Mouse (Mus musculus) lung, postnatal 0 days (tissue): ENCODE measurements around the gene Olfr1100. TPM values are rescaled to one million over a fixed set of nuclear protein-coding genes. Genes with fewer than 3 reads are reported as not detected.

Experiments
- ATAC-seq: fragments of 200-750 bp; cut with Nextera tagmentation; 2 replicates; pipeline ENCODE4 v1.8.0; 2017; ENCODE audit warnings: moderate library complexity
- DNase-seq: peaks from one replicate; pipeline ENCODE4 v3.0.0-alpha.2; 2016; ENCODE audit warnings: low spot score
- H3K27ac ChIP-seq: fragments of 300-500 bp; sonication (generic); 2 replicates; pipeline ENCODE4 v1.5.1; 2014; ENCODE audit warnings: antibody characterized with exemption, mild to moderate bottlenecking, low read length, mixed read lengths
- H3K27me3 ChIP-seq: fragments of 300-500 bp; sonication (generic); replicated peaks from 2 replicates; pipeline ENCODE4 v1.6.1; 2014; ENCODE audit warnings: low read length, mixed read lengths; ENCODE audit not compliant: insufficient read depth
- H3K36me3 ChIP-seq: fragments of 300-500 bp; sonication (generic); 2 replicates; pipeline ENCODE4 v1.6.1; 2014; ENCODE audit warnings: low read length, mixed read lengths; ENCODE audit not compliant: insufficient read depth
- H3K4me1 ChIP-seq: fragments of 300-500 bp; sonication (generic); 2 replicates; pipeline ENCODE4 v1.6.1; 2014; ENCODE audit warnings: antibody characterized with exemption, low read depth, low read length, mixed read lengths; ENCODE audit not compliant: insufficient read depth
- H3K4me2 ChIP-seq: fragments of 300-500 bp; sonication (generic); replicated peaks from 2 replicates; pipeline ENCODE4 v1.6.1; 2014; ENCODE audit warnings: low read depth, mild to moderate bottlenecking, low read length, moderate library complexity, mixed read lengths
- H3K4me3 ChIP-seq: fragments of 300-500 bp; sonication (generic); 2 replicates; pipeline ENCODE4 v1.5.1; 2014; ENCODE audit warnings: low read depth, low read length
- H3K9ac ChIP-seq: fragments of 300-500 bp; sonication (generic); replicated peaks from 2 replicates; pipeline ENCODE4 v1.6.1; 2014; ENCODE audit warnings: low read depth, mild to moderate bottlenecking
- H3K9me3 ChIP-seq: fragments of 300-500 bp; sonication (generic); 2 replicates; pipeline ENCODE4 v1.6.1; 2016; ENCODE audit warnings: low read length, mixed read lengths
- CTCF ChIP-seq: IDR thresholded peaks from 2 replicates; pipeline ENCODE4 v1.5.1; 2016; ENCODE audit warnings: antibody characterized with exemption, mild to moderate bottlenecking
- EP300 ChIP-seq: IDR thresholded peaks from 2 replicates; pipeline ENCODE4 v1.6.1; 2016; ENCODE audit warnings: antibody characterized with exemption, mild to moderate bottlenecking, control low read depth
- WGBS: fragments of 180-500 bp; shearing (Covaris S2); extraction: QIAGEN DNeasy Blood & Tissue Kit; methylation state at CpG from one replicate; pipeline ENCODE4 v1.1.7; 2014; 5-methylcytosine and 5-hydroxymethylcytosine counted together
- polyA plus RNA-seq: library from polyadenylated mRNA; unstranded; fragments of >200 nt; fragmentation: Nextera tagmentation; extraction: Ambion mirVana; gene quantifications from 2 replicates; pipeline ENCODE4 v1.2.1, GENCODE M21; 2015

Gene Olfr1100
- not detected in 2 replicates for polyA plus RNA-seq

GRCm38 (mm10) chr2:86979854-86980253, at the start of gene Olfr1100:
Gene Olfr1100, minus strand, starts transcription at chr2:86979954.
- no peak within 1 kb of the TSS for H3K27ac ChIP-seq
- H3K36me3 ChIP-seq: no peaks in the 10 kb centered on the region
- WGBS: 61% methylated on average over 3 of the region's 3 CpGs
- no peaks in the 10 kb centered on the region for H3K4me1 ChIP-seq
- DNase-seq (no peak), ATAC-seq (no peak)
- H3K4me3 ChIP-seq: no peak within 1 kb of the TSS
- no peak within 1 kb of the TSS for H3K4me2 ChIP-seq
- H3K9ac ChIP-seq: no peak within 1 kb of the TSS
- TF ChIP-seq CTCF (no peak), EP300 (no peak)
- H3K27me3 ChIP-seq: no peaks in the 10 kb centered on the region
- no peaks in the 10 kb centered on the region for H3K9me3 ChIP-seq

GRCm38 (mm10) chr2:87026980-87027379, 47.2 kb upstream of the Olfr1100 start, which contains the start of gene Olfr1104:
Gene Olfr1104, minus strand, starts transcription at chr2:87027080.
- ATAC-seq: no peak
- H3K4me2 ChIP-seq: no peak within 1 kb of the TSS
- TF ChIP-seq CTCF (no peak), EP300 (no peak)
- no peaks in the 10 kb centered on the region for H3K9me3 ChIP-seq
- WGBS: 75% methylated on average over 1 of the region's 1 CpGs
- no peaks in the 10 kb centered on the region for H3K4me1 ChIP-seq
- no peak within 1 kb of the TSS for H3K4me3 ChIP-seq
- no peaks in the 10 kb centered on the region for H3K36me3 ChIP-seq
- H3K9ac ChIP-seq: no peak within 1 kb of the TSS
- no peak within 1 kb of the TSS for H3K27ac ChIP-seq
- no peak for DNase-seq
- no peaks in the 10 kb centered on the region for H3K27me3 ChIP-seq

GRCm38 (mm10) chr2:86998098-86998497, 18.3 kb upstream of the Olfr1100 start, which contains the start of gene Olfr1102:
Gene Olfr1102, plus strand, starts transcription at chr2:86998398.
- no peaks in the 10 kb centered on the region for H3K4me1 ChIP-seq
- H3K9me3 ChIP-seq: no peaks in the 10 kb centered on the region
- H3K27ac ChIP-seq: no peak within 1 kb of the TSS
- H3K9ac ChIP-seq: no peak within 1 kb of the TSS
- H3K4me2 ChIP-seq: no peak within 1 kb of the TSS
- H3K36me3 ChIP-seq: no peaks in the 10 kb centered on the region
- DNase-seq (no peak), ATAC-seq (no peak)
- H3K27me3 ChIP-seq: no peaks in the 10 kb centered on the region
- H3K4me3 ChIP-seq: no peak within 1 kb of the TSS
- TF ChIP-seq EP300: no peak
- no peak for TF ChIP-seq CTCF

- no peaks in the 10 kb centered on the region for H3K27me3 ChIP-seq
- H3K36me3 ChIP-seq: no peaks in the 10 kb centered on the region
- no peak within 1 kb of the TSS for H3K4me2 ChIP-seq
- H3K9me3 ChIP-seq: no peaks in the 10 kb centered on the region
- WGBS: 70% methylated on average over 3 of the region's 3 CpGs
- H3K27ac ChIP-seq: no peak within 1 kb of the TSS
- H3K4me3 ChIP-seq: no peak within 1 kb of the TSS
- ATAC-seq: no peak
- TF ChIP-seq EP300: no peak
- no peak for TF ChIP-seq CTCF
- no peak for DNase-seq
- no peaks in the 10 kb centered on the region for H3K4me1 ChIP-seq
- no peak within 1 kb of the TSS for H3K9ac ChIP-seq
Measured at GRCm38 (mm10) chr2:86991121-86991520, 11.4 kb upstream of the Olfr1100 start, which contains the start of gene Olfr1101. Gene Olfr1101, minus strand, starts transcription at chr2:86991221.

- WGBS: 71% methylated on average over 1 of the region's 1 CpGs
- Histone ChIP-seq H3K9ac (no peak within 1 kb of the TSS), H3K4me1 (no peaks in the 10 kb centered on the region), H3K27ac (no peak within 1 kb of the TSS), H3K27me3 (no peaks in the 10 kb centered on the region), H3K36me3 (no peaks in the 10 kb centered on the region), H3K9me3 (no peaks in the 10 kb centered on the region), H3K4me3 (no peak within 1 kb of the TSS), H3K4me2 (no peak within 1 kb of the TSS)
- no peak for ATAC-seq
- DNase-seq: no peak
- TF ChIP-seq EP300: no peak
- no peak for TF ChIP-seq CTCF
Measured at GRCm38 (mm10) chr2:86960593-86960992, 19.2 kb downstream of the Olfr1100 start, which contains the start of gene Olfr1099. Gene Olfr1099, minus strand, starts transcription at chr2:86960693.

- Histone ChIP-seq H3K4me3 (no peak overlapping the region), H3K9me3 (no peaks in the 10 kb centered on the region), H3K4me2 (no peak overlapping the region), H3K36me3 (no peaks in the 10 kb centered on the region), H3K27me3 (no peaks in the 10 kb centered on the region), H3K4me1 (no peaks in the 10 kb centered on the region), H3K9ac (no peak overlapping the region), H3K27ac (no peak overlapping the region)
- no peak for DNase-seq
- no peak for ATAC-seq
- no peak for TF ChIP-seq CTCF
- TF ChIP-seq EP300: no peak
Measured at GRCm38 (mm10) chr2:86926557-86926956, 53.2 kb downstream of the Olfr1100 start.

Other genes starting within 250 kb of the Olfr1100 start
- not detected in 2 replicates for gene Olfr1089, start 246.3 kb downstream of the Olfr1100 start, polyA plus RNA-seq
- gene Olfr1090, start 221.0 kb downstream of the Olfr1100 start, polyA plus RNA-seq: not detected in 2 replicates
- not detected in 2 replicates for gene Olfr1093, start 197.5 kb downstream of the Olfr1100 start, polyA plus RNA-seq
- not detected in 2 replicates for gene Olfr141, start 169.9 kb downstream of the Olfr1100 start, polyA plus RNA-seq
- not detected in 2 replicates for gene Olfr1094, start 155.3 kb downstream of the Olfr1100 start, polyA plus RNA-seq
- not detected in 2 replicates for gene Olfr1095, start 128.3 kb downstream of the Olfr1100 start, polyA plus RNA-seq
- not detected in 2 replicates for gene Gm13723, start 105.2 kb downstream of the Olfr1100 start, polyA plus RNA-seq
- gene Olfr1097, start 87.7 kb downstream of the Olfr1100 start, polyA plus RNA-seq: not detected in 2 replicates
- gene Olfr1098, start 55.4 kb downstream of the Olfr1100 start, polyA plus RNA-seq: not detected in 2 replicates
- not detected in 2 replicates for gene Olfr1099, start 19.3 kb downstream of the Olfr1100 start, polyA plus RNA-seq
- not detected in 2 replicates for gene Olfr1101, start 11.3 kb upstream of the Olfr1100 start, polyA plus RNA-seq
- not detected in 2 replicates for gene Olfr1102, start 18.4 kb upstream of the Olfr1100 start, polyA plus RNA-seq
- not detected in 2 replicates for gene Olfr1104, start 47.1 kb upstream of the Olfr1100 start, polyA plus RNA-seq
- gene Olfr1105, start 56.6 kb upstream of the Olfr1100 start, polyA plus RNA-seq: not detected in 2 replicates
- not detected in 2 replicates for gene Olfr1106, start 72.3 kb upstream of the Olfr1100 start, polyA plus RNA-seq
- not detected in 2 replicates for gene Olfr1107, start 95.9 kb upstream of the Olfr1100 start, polyA plus RNA-seq
- not detected in 2 replicates for gene Olfr1109, start 116.1 kb upstream of the Olfr1100 start, polyA plus RNA-seq
- not detected in 2 replicates for gene Olfr259, start 134.6 kb upstream of the Olfr1100 start, polyA plus RNA-seq
- not detected in 2 replicates for gene Olfr1110, start 160.3 kb upstream of the Olfr1100 start, polyA plus RNA-seq
- not detected in 2 replicates for gene Olfr1111, start 172.7 kb upstream of the Olfr1100 start, polyA plus RNA-seq
- gene Olfr1112, start 207.8 kb upstream of the Olfr1100 start, polyA plus RNA-seq: not detected in 2 replicates
- not detected in 2 replicates for gene Olfr1113, start 229.0 kb upstream of the Olfr1100 start, polyA plus RNA-seq